Mouse (Mus musculus) CH12.LX (cell line): Measurements from ENCODE around the gene Rps27rt. TPM values are rescaled to one million over a fixed set of nuclear protein-coding genes. Genes with fewer than 3 reads are reported as not detected.
A peak's percentile ranks its signal among the peaks of the same experiment; 100 is the strongest.

ENCODE experiments used
- DNase-seq: peaks from one replicate; pipeline ENCODE4 v3.0.0-alpha.2; 2013; ENCODE audit errors: extremely low read depth
- H3K27ac ChIP-seq: 2 replicates; pipeline ENCODE4 v1.5.1; 2012; ENCODE audit warnings: low read depth, mild to moderate bottlenecking, control low read depth, moderate library complexity; ENCODE audit not compliant: insufficient read depth
- H3K27me3 ChIP-seq: replicated peaks from 2 replicates; pipeline ENCODE3; 2012; ENCODE audit warnings: inconsistent platforms
- H3K36me3 ChIP-seq, 2 experiments: replicated peaks in 1 of 2; 2 replicates each; pipeline versions ENCODE3 to v1.6.1; 2012; ENCODE audit warnings: inconsistent platforms in 1 of 2, low read length in 1 of 2, mild to moderate bottlenecking in 1 of 2, mixed read lengths in 1 of 2, moderate library complexity in 1 of 2; ENCODE audit not compliant: control insufficient read depth in 1 of 2, insufficient read depth in 1 of 2
- H3K4me1 ChIP-seq, 2 experiments: 2 replicates each; pipeline ENCODE4 v1.6.1; 2012; ENCODE audit warnings: inconsistent platforms in 1 of 2, moderate library complexity in 1 of 2; ENCODE audit not compliant: insufficient read depth in 2 of 2, control insufficient read depth in 1 of 2
- H3K4me2 ChIP-seq: 2 replicates; pipeline ENCODE4 v1.6.1; 2012; ENCODE audit warnings: low read depth, mild to moderate bottlenecking, control low read depth; ENCODE audit not compliant: poor library complexity, insufficient read depth, severe bottlenecking
- H3K4me3 ChIP-seq, 3 experiments: fragments of 150-350 bp in 1 of 3; sonication (generic) in 1 of 3; replicated peaks in 1 of 3; 2 replicates each; pipeline versions ENCODE3 to v1.5.1; 2011 to 2012; ENCODE audit warnings: low read depth in 2 of 3, low read length in 2 of 3, mild to moderate bottlenecking in 2 of 3, moderate library complexity in 2 of 3, control low read depth in 1 of 3, improper control_type of control experiment in 1 of 3, inconsistent platforms in 1 of 3, mixed read lengths in 1 of 3; ENCODE audit not compliant: poor library complexity in 1 of 3
- H3K79me2 ChIP-seq: replicated peaks from 2 replicates; pipeline ENCODE4 v1.6.1; 2012; ENCODE audit warnings: mild to moderate bottlenecking, moderate library complexity; ENCODE audit not compliant: control insufficient read depth, poor library complexity, insufficient read depth, severe bottlenecking; ENCODE audit errors: extremely low read depth
- H3K9ac ChIP-seq: 2 replicates; pipeline ENCODE4 v1.6.1; 2012; ENCODE audit warnings: low read depth, mild to moderate bottlenecking, control low read depth, moderate library complexity; ENCODE audit not compliant: insufficient read depth
- H3K9me3 ChIP-seq: replicated peaks from 2 replicates; pipeline ENCODE3; 2012; ENCODE audit warnings: low read length, inconsistent platforms, mixed read lengths
- CHD1 ChIP-seq: IDR thresholded peaks from 2 replicates; pipeline ENCODE4 v1.6.1; 2012; ENCODE audit warnings: low read depth, low read length, improper control_type of control experiment, inconsistent platforms
- E2F4 ChIP-seq: IDR thresholded peaks from 2 replicates; pipeline ENCODE4 v1.6.1; 2011; ENCODE audit warnings: low read depth, low read length, improper control_type of control experiment; ENCODE audit not compliant: insufficient replicate concordance
- GABPA ChIP-seq: IDR thresholded peaks from 2 replicates; pipeline ENCODE4 v1.6.1; 2012; ENCODE audit warnings: low read depth, low read length, improper control_type of control experiment, inconsistent platforms; ENCODE audit not compliant: insufficient replicate concordance
- HCFC1 ChIP-seq: IDR thresholded peaks from 2 replicates; pipeline ENCODE4 v1.6.1; 2012; ENCODE audit warnings: low read depth, mild to moderate bottlenecking, inconsistent platforms, low read length, improper control_type of control experiment
- JUN ChIP-seq: IDR thresholded peaks from 2 replicates; pipeline ENCODE4 v1.6.1; 2011; ENCODE audit warnings: low read depth, mild to moderate bottlenecking, low read length, improper control_type of control experiment, moderate library complexity; ENCODE audit not compliant: insufficient read depth
- JUND ChIP-seq: conservative IDR thresholded peaks from 2 replicates; pipeline ENCODE4 v1.6.1; 2011; ENCODE audit warnings: low read depth, low read length, improper control_type of control experiment
- KAT2A ChIP-seq: IDR thresholded peaks from 2 replicates; pipeline ENCODE4 v1.6.1; 2012; ENCODE audit warnings: low read length, improper control_type of control experiment, inconsistent platforms; ENCODE audit not compliant: insufficient replicate concordance
- MAFK ChIP-seq: IDR thresholded peaks from 2 replicates; pipeline ENCODE4 v1.6.1; 2011; ENCODE audit warnings: low read length, improper control_type of control experiment; ENCODE audit not compliant: insufficient replicate concordance
- MAX ChIP-seq: IDR thresholded peaks from 2 replicates; pipeline ENCODE4 v1.6.1; 2011; ENCODE audit warnings: low read length, improper control_type of control experiment
- MEF2A ChIP-seq: IDR thresholded peaks from 2 replicates; pipeline ENCODE4 v1.6.1; 2014; ENCODE audit warnings: low read depth, mild to moderate bottlenecking, inconsistent platforms, low read length, improper control_type of control experiment, borderline replicate concordance
- MYC ChIP-seq: IDR thresholded peaks from 2 replicates; pipeline ENCODE4 v1.6.1; 2011; ENCODE audit warnings: low read depth, mild to moderate bottlenecking, improper control_type of control experiment, low read length
- NRF1 ChIP-seq: IDR thresholded peaks from 2 replicates; pipeline ENCODE4 v1.6.1; 2014; ENCODE audit warnings: low read depth, mild to moderate bottlenecking, inconsistent platforms, low read length, improper control_type of control experiment, moderate library complexity
- PAX5 ChIP-seq: IDR thresholded peaks from 2 replicates; pipeline ENCODE4 v1.6.1; 2012; ENCODE audit warnings: low read length, inconsistent platforms, mixed read lengths
- POLR2AphosphoS2 ChIP-seq: IDR thresholded peaks from 2 replicates; pipeline ENCODE4 v1.6.1; 2011; ENCODE audit warnings: low read depth, low read length, improper control_type of control experiment
- RAD21 ChIP-seq: IDR thresholded peaks from 2 replicates; pipeline ENCODE4 v1.6.1; 2011; ENCODE audit warnings: low read depth, mild to moderate bottlenecking, low read length, improper control_type of control experiment, moderate library complexity
- SIN3A ChIP-seq: IDR thresholded peaks from 2 replicates; pipeline ENCODE4 v1.6.1; 2012; ENCODE audit warnings: low read length, improper control_type of control experiment, inconsistent platforms
- SMC3 ChIP-seq: IDR thresholded peaks from 2 replicates; pipeline ENCODE4 v1.6.1; 2011; ENCODE audit warnings: low read depth, low read length, improper control_type of control experiment
- TBP ChIP-seq: conservative IDR thresholded peaks from 2 replicates; pipeline ENCODE4 v1.6.1; 2011; ENCODE audit warnings: low read depth, low read length, improper control_type of control experiment
- TCF12 ChIP-seq: IDR thresholded peaks from 2 replicates; pipeline ENCODE4 v1.6.1; 2014; ENCODE audit warnings: low read depth, mild to moderate bottlenecking, inconsistent platforms, low read length, improper control_type of control experiment
- USF2 ChIP-seq: conservative IDR thresholded peaks from 2 replicates; pipeline ENCODE4 v1.6.1; 2011; ENCODE audit warnings: low read depth, low read length, improper control_type of control experiment
- ZC3H11A ChIP-seq: IDR thresholded peaks from 2 replicates; pipeline ENCODE4 v1.6.1; 2012; ENCODE audit warnings: low read depth, mild to moderate bottlenecking, inconsistent platforms, low read length, improper control_type of control experiment
- ZKSCAN1 ChIP-seq: IDR thresholded peaks from 2 replicates; pipeline ENCODE4 v1.6.1; 2012; ENCODE audit warnings: low read depth, inconsistent platforms, low read length, improper control_type of control experiment, borderline replicate concordance
- dilution Hi-C: fragments of 300-500 bp; cut with MboI; formaldehyde crosslinking; loops from 2 replicates; pipeline ENCODE4 v1.14.3; 2020; ENCODE audit warnings: low sequenced_read_pairs; ENCODE audit not compliant: extremely low pct_unique_long_range_greater_than_20kb, extremely low pct_ligation_motif_present
- in situ Hi-C: fragments of 300-500 bp; cut with MboI; formaldehyde crosslinking; loops from 3 replicates; pipeline ENCODE4 v1.14.3; 2019; ENCODE audit warnings: low sequenced_read_pairs, low pct_ligation_motif_present, low pct_unique_long_range_greater_than_20kb, mixed read lengths
- polyA plus RNA-seq: library from polyadenylated mRNA; unstranded; fragments of >175 nt; gene quantifications from 2 replicates; pipeline ENCODE4 v1.2.1, GENCODE M21; 2012; ENCODE audit warnings: low read depth; ENCODE audit not compliant: insufficient read length
- total RNA-seq, 2 experiments: library from RNA; depleted of rRNA; stranded (reverse); fragments of 300-350 nt in 1 of 2; fragments of >200 nt in 1 of 2; gene quantifications; 2 replicates each; pipeline ENCODE4 v1.2.3; 2012 to 2014

The Rps27rt gene
- total and polyA plus RNA-seq, 3 experiments = 107 to 455 (median 180) TPM

DNA sequence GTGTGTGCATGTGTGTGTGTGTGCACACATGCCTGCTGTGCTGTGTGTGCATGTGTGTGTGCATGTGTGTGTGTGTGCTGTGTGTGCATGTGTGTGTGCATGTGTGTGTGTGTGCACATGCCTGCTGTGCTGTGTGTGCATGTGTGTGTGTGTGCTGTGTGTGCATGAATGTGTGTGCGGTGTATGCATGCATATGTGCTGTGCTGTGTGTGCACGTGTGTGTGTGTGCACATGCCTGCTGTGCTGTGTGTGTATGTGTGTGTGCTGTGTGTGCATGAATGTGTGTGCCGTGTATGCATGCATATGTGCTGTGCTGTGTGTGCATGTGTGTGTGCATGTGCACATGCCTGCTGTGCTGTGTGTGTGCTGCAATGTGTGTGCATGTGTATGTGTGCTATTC lies 5.5 kb upstream of the Rps27rt start:
- Histone ChIP-seq H3K4me3 (peak overlapping the region in 1 of 3 experiments; percentile 14), H3K4me1 (peaks cover 0 to 4% of the 10 kb centered on the region in 2 experiments; a peak in 1 of 4 replicates), H3K9me3 (no peaks in the 10 kb centered on the region), H3K9ac (no peak overlapping the region), H3K4me2 (no peak overlapping the region), H3K27ac (no peak overlapping the region; the same call in 1 of the 2 replicates), H3K36me3 (no peaks in the 10 kb centered on the region), H3K27me3 (no peaks in the 10 kb centered on the region), H3K79me2 (no peaks in the 10 kb centered on the region)
- dilution Hi-C loops (no loop called here), in situ Hi-C loops (no loop called here)
- DNase-seq = no peak
- TF ChIP-seq PAX5 (no peak), USF2 (no peak), RAD21 (no peak), TCF12 (no peak), MAX (no peak), HCFC1 (no peak), SMC3 (no peak), SIN3A (no peak), MAFK (no peak), JUN (no peak), MEF2A (no peak), ZC3H11A (no peak), ZKSCAN1 (no peak), POLR2AphosphoS2 (no peak)

- Histone ChIP-seq H3K4me2 (no peak overlapping the region), H3K4me1 (peaks cover 0 to 4% of the 10 kb centered on the region in 2 experiments; a peak in 1 of 4 replicates), H3K4me3 (no peak overlapping the region), H3K27ac (no peak overlapping the region), H3K27me3 (peaks cover 2% of the 10 kb centered on the region), H3K36me3 (no peaks in the 10 kb centered on the region), H3K9me3 (no peaks in the 10 kb centered on the region), H3K79me2 (no peaks in the 10 kb centered on the region), H3K9ac (no peak overlapping the region)
- in situ Hi-C loops = no loop called here
- no peak for TF ChIP-seq HCFC1
- no peak for TF ChIP-seq POLR2AphosphoS2
- no peak for TF ChIP-seq USF2
- TF ChIP-seq MYC = no peak
- no peak for TF ChIP-seq NRF1
- no peak for TF ChIP-seq GABPA
- no peak for TF ChIP-seq MAFK
- TF ChIP-seq CHD1 = no peak
- no peak for TF ChIP-seq E2F4
- no peak for TF ChIP-seq PAX5
- TF ChIP-seq JUND = no peak
- no peak for TF ChIP-seq ZC3H11A
- no peak for TF ChIP-seq SMC3
- no peak for TF ChIP-seq ZKSCAN1
- TF ChIP-seq KAT2A = no peak
- TF ChIP-seq TBP = no peak
- DNase-seq = no peak
- dilution Hi-C loops = no loop called here
These were observed 3.8 kb upstream of the Rps27rt start for GRCm38 (mm10) chr9:114986361-114986760.
